Mouse (Mus musculus) lung, postnatal 0 days (tissue): ENCODE measurements around the gene Dnmbp.

Experiments used
- CTCF ChIP-seq: IDR thresholded peaks from 2 replicates; pipeline ENCODE4 v1.5.1; 2016; ENCODE audit warnings: antibody characterized with exemption, mild to moderate bottlenecking
- EP300 ChIP-seq: IDR thresholded peaks from 2 replicates; pipeline ENCODE4 v1.6.1; 2016; ENCODE audit warnings: antibody characterized with exemption, mild to moderate bottlenecking, control low read depth

DNA sequence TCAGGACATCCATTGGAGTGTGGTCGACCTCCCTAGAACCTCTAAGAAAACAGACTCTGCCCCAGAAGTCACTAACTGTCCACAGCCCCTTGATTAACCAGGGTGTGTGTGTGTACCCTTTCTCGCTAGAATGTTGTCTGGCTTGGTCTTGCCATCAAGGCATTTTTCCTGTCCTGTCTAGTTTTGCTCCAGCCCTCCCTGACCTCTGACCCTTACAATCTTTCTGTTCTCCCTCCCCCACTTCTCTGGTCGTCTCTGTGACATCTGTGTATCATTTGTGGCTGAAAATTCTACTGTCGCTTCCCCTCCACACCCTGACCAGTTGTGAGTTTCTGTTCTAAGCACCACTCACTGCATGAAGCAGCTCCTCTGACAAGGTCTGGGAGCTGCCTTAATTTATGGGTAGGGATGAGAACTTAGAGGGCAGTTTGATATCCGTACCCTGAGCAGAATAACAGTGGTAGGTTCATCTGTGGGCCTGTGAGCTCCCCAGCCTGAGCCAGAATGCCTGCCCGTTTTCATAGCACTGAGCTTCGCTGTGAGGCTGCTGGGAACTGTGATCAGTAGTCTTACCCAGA, 94.6 kb downstream of the Dnmbp start:
- TF ChIP-seq EP300 (no peak), CTCF (no peak)
